Mouse (Mus musculus) left cerebral cortex, postnatal 4 days (tissue): ENCODE results near the gene Cox17. TPM values are rescaled to one million over a fixed set of nuclear protein-coding genes. Genes with fewer than 3 reads are reported as not detected.

ENCODE experiments used
- DNase-seq: peaks from one replicate; pipeline ENCODE4 v3.0.0-alpha.2; 2022
- intact Hi-C: fragments of 180-260 bp; cut with DNase I; formaldehyde crosslinking; loops from one replicate; pipeline ENCODE4 v1.15.1; 2025
- total RNA-seq, 2 experiments: library from RNA; stranded (reverse); gene quantifications; 2 replicates each; pipeline ENCODE4 v1.2.3; 2021

The Cox17 gene
- total RNA-seq, 2 experiments from 2014 or later = 35.0 to 42.2 TPM

- no peak for DNase-seq
- intact Hi-C loops = loop anchor here (5.0 kb wide), 1 partner anchor 160 kb away; no protein-coding TSS in a partner anchor
Observed at GRCm38 (mm10) chr16:38347588-38347987, 797 bp downstream of the Cox17 start.

- intact Hi-C loops = loop anchor here (5.0 kb wide), 1 partner anchor 159 kb away; no protein-coding TSS in a partner anchor
- DNase-seq = no peak
Observed at GRCm38 (mm10) chr16:38348217-38348761, 1.5 kb downstream of the Cox17 start.

- intact Hi-C loops = loop anchor here (5.0 kb wide), 1 partner anchor 157 kb away; no protein-coding TSS in a partner anchor
Observed at GRCm38 (mm10) chr16:38349881-38350280, 3.1 kb downstream of the Cox17 start.

GRCm38 (mm10) chr16:38350361-38350855 is 3.6 kb downstream of the Cox17 start:
- intact Hi-C loops = no loop called here
- no peak for DNase-seq

More at GRCm38 (mm10) chr16:38349881-38350280, 3.1 kb downstream of the Cox17 start:
- DNase-seq = no peak

- DNase-seq = no peak
- intact Hi-C loops = no loop called here
Observed at GRCm38 (mm10) chr16:38350939-38351338, 4.1 kb downstream of the Cox17 start.

- intact Hi-C loops = no loop called here
- DNase-seq = no peak
Observed at GRCm38 (mm10) chr16:38352031-38352430, 5.2 kb downstream of the Cox17 start.

GRCm38 (mm10) chr16:38352851-38353250 is 6.1 kb downstream of the Cox17 start:
- DNase-seq = no peak
- intact Hi-C loops = no loop called here

- DNase-seq = no peak
- intact Hi-C loops = no loop called here
Observed at GRCm38 (mm10) chr16:38353642-38354041, 6.9 kb downstream of the Cox17 start.

GRCm38 (mm10) chr16:38354185-38354913 is 7.6 kb downstream of the Cox17 start:
- intact Hi-C loops = no loop called here
- DNase-seq = no peak

- DNase-seq = no peak
- intact Hi-C loops = no loop called here
Observed at GRCm38 (mm10) chr16:38358256-38358812, 11.5 kb downstream of the Cox17 start.

- intact Hi-C loops = no loop called here
- no peak for DNase-seq
Observed at GRCm38 (mm10) chr16:38359241-38359640, 12.4 kb downstream of the Cox17 start.

GRCm38 (mm10) chr16:38359857-38360256 is 13.1 kb downstream of the Cox17 start:
- intact Hi-C loops = no loop called here
- no peak for DNase-seq

GRCm38 (mm10) chr16:38360317-38360716 is 13.5 kb downstream of the Cox17 start:
- intact Hi-C loops = no loop called here
- DNase-seq = peak; percentile 77

- no peak for DNase-seq
- intact Hi-C loops = no loop called here
Observed at GRCm38 (mm10) chr16:38361933-38362332, 15.1 kb downstream of the Cox17 start, which contains the start of gene Popdc2. TSS of gene Popdc2 (plus strand) at chr16:38362209.

GRCm38 (mm10) chr16:38362493-38363255 is 15.9 kb downstream of the Cox17 start:
- no peak for DNase-seq
- intact Hi-C loops = no loop called here

GRCm38 (mm10) chr16:38363256-38363595 is 16.4 kb downstream of the Cox17 start:
- no peak for DNase-seq
- intact Hi-C loops = no loop called here

GRCm38 (mm10) chr16:38363657-38364056 is 16.9 kb downstream of the Cox17 start:
- intact Hi-C loops = no loop called here

GRCm38 (mm10) chr16:38365390-38365789 is 18.6 kb downstream of the Cox17 start:
- intact Hi-C loops = no loop called here
- DNase-seq = no peak

More at GRCm38 (mm10) chr16:38363657-38364056, 16.9 kb downstream of the Cox17 start:
- DNase-seq = no peak

- DNase-seq = no peak
- intact Hi-C loops = no loop called here
Observed at GRCm38 (mm10) chr16:38366231-38366630, 19.4 kb downstream of the Cox17 start.

GRCm38 (mm10) chr16:38368336-38368735 is 21.5 kb downstream of the Cox17 start:
- intact Hi-C loops = no loop called here
- DNase-seq = peak; percentile 41

GRCm38 (mm10) chr16:38369000-38369399 is 22.2 kb downstream of the Cox17 start:
- intact Hi-C loops = no loop called here
- no peak for DNase-seq
